Mouse (Mus musculus): ENCODE measurements around the gene Steap3. TPM values are rescaled to one million over a fixed set of nuclear protein-coding genes. Genes with fewer than 3 reads are reported as not detected.

Gene Steap3
- total RNA-seq, 4 experiments from 2014 or later = 5.6 to 7.5 (median 6.1) TPM

- DNase-seq (ENCODE audit: low spot score in 2 of 2) = no peak
Observed at GRCm38 (mm10) chr1:120158474-120159127, 113.9 kb downstream of the Steap3 start.

- DNase-seq (ENCODE audit: low spot score in 2 of 2) = no peak
Observed at GRCm38 (mm10) chr1:120155325-120155724, 117.2 kb downstream of the Steap3 start.

- no peak for DNase-seq (ENCODE audit: low spot score in 2 of 2)
Observed at GRCm38 (mm10) chr1:120154232-120154631, 118.3 kb downstream of the Steap3 start.

- no peak for DNase-seq (ENCODE audit: low spot score in 2 of 2)
Observed at GRCm38 (mm10) chr1:120146994-120147393, 125.5 kb downstream of the Steap3 start.

- DNase-seq (ENCODE audit: low spot score in 2 of 2) = no peak
Observed at GRCm38 (mm10) chr1:120145527-120146216, 126.8 kb downstream of the Steap3 start.

- no peak for DNase-seq (ENCODE audit: low spot score in 2 of 2)
Observed at GRCm38 (mm10) chr1:120142551-120142950, 130.0 kb downstream of the Steap3 start.

Other genes with a start within 250 kb of the Steap3 start
- 1 to 10 TPM; 1.3 to 2.6 (median 2.2) TPM for gene Tmem37, start 198.6 kb downstream of the Steap3 start, total RNA-seq (2022)
- 100 to 1,000 TPM; 223 to 389 (median 294) TPM for gene Dbi, start 151.6 kb downstream of the Steap3 start, total RNA-seq (2022)
- gene 3110009E18Rik, start 151.5 kb downstream of the Steap3 start, total RNA-seq (2022) = 1 to 10 TPM; 4.8 to 7.3 (median 6.0) TPM
- gene C1ql2, start 67.9 kb upstream of the Steap3 start, total RNA-seq (2022) = 1 to 10 TPM; 4.6 to 5.2 (median 4.9) TPM
- not detected for gene Marco, start 232.3 kb upstream of the Steap3 start, total RNA-seq (2022)